Mouse (Mus musculus): Measurements from ENCODE around the gene Flvcr2. TPM values are rescaled to one million over a fixed set of nuclear protein-coding genes. Genes with fewer than 3 reads are reported as not detected.

Flvcr2 gene
- total and polyA plus RNA-seq, 3 experiments = 0.04 to 0.17 TPM; not detected in 1

GRCm38 (mm10) chr12:85834543-85834942 lies 88.2 kb downstream of the Flvcr2 start:
- Histone ChIP-seq H3K9ac (ENCODE audit: insufficient read depth, low read depth) (no peak overlapping the region), H3K27me3 (replicated peaks) (no peaks in the 10 kb centered on the region)

GRCm38 (mm10) chr12:85837765-85838164 lies 91.4 kb downstream of the Flvcr2 start:
- Histone ChIP-seq H3K9me3 (replicated peaks; ENCODE audit: low read length) (no peaks in the 10 kb centered on the region), H3K27me3 (replicated peaks) (no peaks in the 10 kb centered on the region), H3K4me2 (ENCODE audit: insufficient read depth, low read depth, poor library complexity, severe bottlenecking) (no peak overlapping the region), H3K79me2 (replicated peaks; ENCODE audit: control insufficient read depth, extremely low read depth, insufficient read depth, poor library complexity, severe bottlenecking) (no peaks in the 10 kb centered on the region), H3K36me3 (replicated peaks in 1 of 2; ENCODE audit: control insufficient read depth in 1 of 2, insufficient read depth in 1 of 2, low read length in 1 of 2) (peaks cover 0 to 48% of the 10 kb centered on the region in 2 experiments), H3K4me1 (ENCODE audit: control insufficient read depth in 1 of 2, insufficient read depth in 2 of 2) (no peaks in the 10 kb centered on the region), H3K9ac (ENCODE audit: insufficient read depth, low read depth) (no peak overlapping the region), H3K4me3 (replicated peaks in 1 of 3; ENCODE audit: low read depth in 2 of 3, low read length in 2 of 3, poor library complexity in 1 of 3) (no peak overlapping the region), H3K27ac (ENCODE audit: insufficient read depth, low read depth) (no peak overlapping the region)
- in situ Hi-C loops (cut with MboI; ENCODE audit: low pct_ligation_motif_present, low pct_unique_long_range_greater_than_20kb, low sequenced_read_pairs) = no loop called here
- DNase-seq (ENCODE audit: extremely low read depth) = no peak
- TF ChIP-seq HCFC1 (IDR thresholded peaks at IDR 0.05; ENCODE audit: low read depth, low read length) (no peak), GABPA (IDR thresholded peaks at IDR 0.05; ENCODE audit: insufficient replicate concordance, low read depth, low read length) (no peak), SIN3A (IDR thresholded peaks at IDR 0.05; ENCODE audit: low read length) (no peak), CHD1 (IDR thresholded peaks at IDR 0.05; ENCODE audit: low read depth, low read length) (no peak), MAX (IDR thresholded peaks at IDR 0.05; ENCODE audit: low read length) (no peak), E2F4 (IDR thresholded peaks at IDR 0.05; ENCODE audit: insufficient replicate concordance, low read depth, low read length) (no peak), POLR2AphosphoS2 (IDR thresholded peaks at IDR 0.05; ENCODE audit: low read depth, low read length) (no peak), ZKSCAN1 (IDR thresholded peaks at IDR 0.05; ENCODE audit: borderline replicate concordance, low read depth, low read length) (no peak), TBP (conservative IDR thresholded peaks at IDR 0.05; ENCODE audit: low read depth, low read length) (no peak), IRF4 (IDR thresholded peaks at IDR 0.05; ENCODE audit: low read depth, low read length) (no peak), ZNF384 (IDR thresholded peaks at IDR 0.05; ENCODE audit: low read depth, low read length) (no peak), BHLHE40 (IDR thresholded peaks at IDR 0.05; ENCODE audit: low read depth, low read length) (no peak), UBTF (IDR thresholded peaks at IDR 0.05; ENCODE audit: low read depth, low read length) (no peak), MXI1 (IDR thresholded peaks at IDR 0.05; ENCODE audit: low read depth, low read length) (no peak), MEF2A (IDR thresholded peaks at IDR 0.05; ENCODE audit: borderline replicate concordance, low read depth, low read length) (no peak), ZMIZ1 (IDR thresholded peaks at IDR 0.05; ENCODE audit: low read depth, low read length) (no peak), USF1 (IDR thresholded peaks at IDR 0.05; ENCODE audit: low read depth, low read length) (no peak), JUND (conservative IDR thresholded peaks at IDR 0.05; ENCODE audit: low read depth, low read length) (no peak)
- dilution Hi-C loops (cut with MboI; ENCODE audit: extremely low pct_ligation_motif_present, extremely low pct_unique_long_range_greater_than_20kb, low sequenced_read_pairs) = no loop called here

More at GRCm38 (mm10) chr12:85834543-85834942, 88.2 kb downstream of the Flvcr2 start:
- H3K79me2 ChIP-seq (replicated peaks; ENCODE audit: control insufficient read depth, extremely low read depth, insufficient read depth, poor library complexity, severe bottlenecking) = no peaks in the 10 kb centered on the region
- no peak overlapping the region for H3K27ac ChIP-seq (ENCODE audit: insufficient read depth, low read depth)
- H3K4me3 ChIP-seq (replicated peaks in 1 of 3; ENCODE audit: low read depth in 2 of 3, low read length in 2 of 3, poor library complexity in 1 of 3) = no peak overlapping the region
- dilution Hi-C loops (cut with MboI; ENCODE audit: extremely low pct_ligation_motif_present, extremely low pct_unique_long_range_greater_than_20kb, low sequenced_read_pairs) (no loop called here), in situ Hi-C loops (cut with MboI; ENCODE audit: low pct_ligation_motif_present, low pct_unique_long_range_greater_than_20kb, low sequenced_read_pairs) (no loop called here)
- H3K4me2 ChIP-seq (ENCODE audit: insufficient read depth, low read depth, poor library complexity, severe bottlenecking) = no peak overlapping the region
- peaks cover 0 to 49% of the 10 kb centered on the region in 2 experiments for H3K36me3 ChIP-seq (replicated peaks in 1 of 2; ENCODE audit: control insufficient read depth in 1 of 2, insufficient read depth in 1 of 2, low read length in 1 of 2)
- TF ChIP-seq PAX5 (IDR thresholded peaks at IDR 0.05; ENCODE audit: low read length) = no peak
- TF ChIP-seq ZNF384 (IDR thresholded peaks at IDR 0.05; ENCODE audit: low read depth, low read length) = no peak
- TF ChIP-seq MAZ (IDR thresholded peaks at IDR 0.05; ENCODE audit: low read depth, low read length) = no peak
- TF ChIP-seq BHLHE40 (IDR thresholded peaks at IDR 0.05; ENCODE audit: low read depth, low read length) = no peak
- TF ChIP-seq USF2 (conservative IDR thresholded peaks at IDR 0.05; ENCODE audit: low read depth, low read length) = no peak
- H3K9me3 ChIP-seq (replicated peaks; ENCODE audit: low read length) = no peaks in the 10 kb centered on the region
- H3K4me1 ChIP-seq (ENCODE audit: control insufficient read depth in 1 of 2, insufficient read depth in 2 of 2) = no peaks in the 10 kb centered on the region
- DNase-seq (ENCODE audit: extremely low read depth) = no peak
